Mouse (Mus musculus) lung, postnatal 0 days (tissue): ENCODE results near the gene Tubb1.

ENCODE experiments used
- CTCF ChIP-seq: IDR thresholded peaks from 2 replicates; pipeline ENCODE4 v1.5.1; 2016; ENCODE audit warnings: antibody characterized with exemption, mild to moderate bottlenecking
- EP300 ChIP-seq: IDR thresholded peaks from 2 replicates; pipeline ENCODE4 v1.6.1; 2016; ENCODE audit warnings: antibody characterized with exemption, mild to moderate bottlenecking, control low read depth

- TF ChIP-seq EP300 (no peak), CTCF (no peak)
Measured at GRCm38 (mm10) chr2:174438181-174438580, 12.3 kb upstream of the Tubb1 start.
